Mouse (Mus musculus): ENCODE measurements around the gene Bcl2l11. TPM values are rescaled to one million over a fixed set of nuclear protein-coding genes. Genes with fewer than 3 reads are reported as not detected.

Bcl2l11 gene
- 6.5 and 19.1 TPM in 2 replicates for polyA plus RNA-seq (2012; rRNA removed; ENCODE audit: low replicate concordance)

GRCm38 (mm10) chr2:128125635-128126470 lies at the start of gene Bcl2l11:
TSS of gene Bcl2l11 (plus strand) at chr2:128126038.

All from subcutaneous adipose tissue, adult 2 months (tissue).